Mouse (Mus musculus): ENCODE data around the gene Olfr1107. TPM values are rescaled to one million over a fixed set of nuclear protein-coding genes. Genes with fewer than 3 reads are reported as not detected.

Gene Olfr1107
- not detected in 2 replicates for polyA plus RNA-seq (2015; fragmentation: Nextera tagmentation; extraction: Ambion mirVana)

DNA sequence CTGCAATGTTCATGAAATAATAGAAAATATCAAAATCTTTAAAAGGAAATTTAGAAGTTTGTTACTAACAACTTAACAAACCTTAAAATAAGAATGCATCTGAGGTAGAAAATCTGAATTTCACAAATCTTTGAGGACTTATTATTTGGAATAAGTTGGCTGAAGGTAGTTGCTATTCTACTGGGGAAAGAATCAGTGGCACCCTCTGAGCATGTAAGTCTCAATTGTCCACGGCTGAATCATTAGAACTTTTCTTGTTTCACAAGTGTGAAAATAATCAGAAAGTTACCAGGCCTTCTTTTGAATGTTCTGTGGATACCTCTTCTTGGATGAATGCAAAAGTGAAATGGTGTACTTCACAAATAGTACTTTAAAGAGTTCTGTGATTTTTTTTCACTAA, at the start of gene Olfr1107:
Olfr1107 (minus strand) TSS at position 101 of the 400 bp plus-strand sequence.
- H3K4me1 ChIP-seq (ENCODE audit: insufficient read depth, low read length) = no peaks in the 10 kb centered on the region
- no peak within 1 kb of the TSS for H3K9ac ChIP-seq (replicated peaks; ENCODE audit: low read length)
- no peak within 1 kb of the TSS for H3K27ac ChIP-seq (ENCODE audit: low read length)
- no peaks in the 10 kb centered on the region for H3K9me3 ChIP-seq (ENCODE audit: low read length)
- no peaks in the 10 kb centered on the region for H3K27me3 ChIP-seq (ENCODE audit: insufficient read depth, low read length)
- WGBS = 94% methylated on average over 1 of the region's 1 CpGs
- H3K4me3 ChIP-seq (ENCODE audit: low read length) = no peak within 1 kb of the TSS
- no peak within 1 kb of the TSS for H3K4me2 ChIP-seq (replicated peaks; ENCODE audit: low read depth, low read length)
- no peak for ATAC-seq (ENCODE audit: low FRiP score, low TSS enrichment)
- H3K36me3 ChIP-seq (ENCODE audit: insufficient read depth, low read length) = no peaks in the 10 kb centered on the region

DNA sequence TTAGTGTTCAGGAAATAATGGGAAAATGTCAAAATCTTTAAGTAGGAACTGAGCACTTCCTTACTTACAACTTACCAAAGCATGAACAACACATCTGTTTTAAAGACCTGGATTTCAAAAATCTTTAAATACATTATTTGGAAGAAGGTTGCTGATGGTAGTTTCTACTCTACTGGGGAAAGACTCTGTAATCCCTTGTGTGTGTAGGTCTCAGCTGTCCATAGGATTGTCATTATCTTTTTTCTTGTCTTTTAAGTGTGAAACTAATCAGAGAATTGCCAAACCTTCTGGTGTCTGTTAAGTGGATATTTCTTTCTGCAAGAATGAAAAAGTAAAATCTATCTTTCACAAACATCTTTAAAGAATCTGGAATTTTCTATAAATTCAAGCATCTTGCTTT, 38.9 kb upstream of the Olfr1107 start, which contains the start of gene Olfr259:
Olfr259 (minus strand) TSS at position 101 of the 400 bp plus-strand sequence.
- ATAC-seq (ENCODE audit: low FRiP score, low TSS enrichment) = no peak
- no peaks in the 10 kb centered on the region for H3K9me3 ChIP-seq (ENCODE audit: low read length)
- H3K27ac ChIP-seq (ENCODE audit: low read length) = no peak within 1 kb of the TSS
- H3K4me1 ChIP-seq (ENCODE audit: insufficient read depth, low read length) = no peaks in the 10 kb centered on the region
- no peak within 1 kb of the TSS for H3K9ac ChIP-seq (replicated peaks; ENCODE audit: low read length)
- no peak within 1 kb of the TSS for H3K4me2 ChIP-seq (replicated peaks; ENCODE audit: low read depth, low read length)
- H3K36me3 ChIP-seq (ENCODE audit: insufficient read depth, low read length) = no peaks in the 10 kb centered on the region
- no peak within 1 kb of the TSS for H3K4me3 ChIP-seq (ENCODE audit: low read length)
- H3K27me3 ChIP-seq (ENCODE audit: insufficient read depth, low read length) = no peaks in the 10 kb centered on the region

DNA sequence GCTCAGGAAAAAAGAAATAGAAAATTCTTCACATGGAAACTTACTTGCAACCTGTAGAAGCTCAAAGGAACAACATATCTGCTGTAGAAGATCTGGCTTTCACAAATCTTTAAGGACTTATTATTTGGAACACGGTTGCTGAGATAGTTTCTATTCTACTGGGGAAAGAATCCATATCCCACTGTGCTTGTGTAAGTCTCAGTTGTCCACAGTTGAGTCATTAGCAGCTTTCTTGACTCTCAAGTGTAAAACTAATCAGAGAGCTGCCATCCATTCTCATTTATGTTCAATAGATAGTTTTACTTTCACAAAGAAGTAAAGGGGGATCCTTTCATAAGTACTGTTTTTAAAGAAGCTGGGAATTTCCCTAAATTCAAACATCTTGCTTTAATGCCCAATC, 20.3 kb upstream of the Olfr1107 start, which contains the start of gene Olfr1109:
Olfr1109 (minus strand) TSS at position 101 of the 400 bp plus-strand sequence.
- Histone ChIP-seq H3K4me3 (ENCODE audit: low read length) (no peak within 1 kb of the TSS), H3K36me3 (ENCODE audit: insufficient read depth, low read length) (no peaks in the 10 kb centered on the region), H3K4me1 (ENCODE audit: insufficient read depth, low read length) (no peaks in the 10 kb centered on the region), H3K27ac (ENCODE audit: low read length) (no peak within 1 kb of the TSS), H3K4me2 (replicated peaks; ENCODE audit: low read depth, low read length) (no peak within 1 kb of the TSS), H3K9ac (replicated peaks; ENCODE audit: low read length) (no peak within 1 kb of the TSS), H3K27me3 (ENCODE audit: insufficient read depth, low read length) (no peaks in the 10 kb centered on the region), H3K9me3 (ENCODE audit: low read length) (no peaks in the 10 kb centered on the region)
- 68% methylated on average over 1 of the region's 1 CpGs for WGBS
- no peak for ATAC-seq (ENCODE audit: low FRiP score, low TSS enrichment)

DNA sequence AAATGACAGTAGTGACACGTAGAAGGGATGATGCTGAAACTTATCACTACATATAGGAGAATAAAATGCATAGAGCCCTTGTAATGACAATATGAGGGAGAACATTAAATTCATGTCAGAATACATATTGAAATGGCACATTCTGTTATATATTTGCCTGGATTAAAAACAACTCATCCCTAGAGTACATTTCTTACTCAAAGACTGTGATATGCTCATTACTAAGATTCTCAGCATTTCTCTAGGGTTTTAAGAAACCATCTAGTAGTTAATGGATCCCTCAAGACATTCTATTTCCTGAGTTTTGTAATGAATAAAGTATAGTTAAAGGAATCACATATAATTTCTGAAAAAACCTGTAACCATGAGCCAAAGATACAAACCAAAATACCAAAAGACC, 23.4 kb downstream of the Olfr1107 start, which contains the start of gene Olfr1106:
Olfr1106 (minus strand) TSS at position 101 of the 400 bp plus-strand sequence.
- Histone ChIP-seq H3K36me3 (ENCODE audit: insufficient read depth, low read length) (no peaks in the 10 kb centered on the region), H3K9me3 (ENCODE audit: low read length) (no peaks in the 10 kb centered on the region), H3K4me3 (ENCODE audit: low read length) (no peak within 1 kb of the TSS), H3K27ac (ENCODE audit: low read length) (no peak within 1 kb of the TSS), H3K27me3 (ENCODE audit: insufficient read depth, low read length) (no peaks in the 10 kb centered on the region), H3K4me2 (replicated peaks; ENCODE audit: low read depth, low read length) (no peak within 1 kb of the TSS), H3K4me1 (ENCODE audit: insufficient read depth, low read length) (no peaks in the 10 kb centered on the region), H3K9ac (replicated peaks; ENCODE audit: low read length) (no peak within 1 kb of the TSS)
- no peak for ATAC-seq (ENCODE audit: low FRiP score, low TSS enrichment)
- WGBS = 74% methylated on average over 1 of the region's 1 CpGs

DNA sequence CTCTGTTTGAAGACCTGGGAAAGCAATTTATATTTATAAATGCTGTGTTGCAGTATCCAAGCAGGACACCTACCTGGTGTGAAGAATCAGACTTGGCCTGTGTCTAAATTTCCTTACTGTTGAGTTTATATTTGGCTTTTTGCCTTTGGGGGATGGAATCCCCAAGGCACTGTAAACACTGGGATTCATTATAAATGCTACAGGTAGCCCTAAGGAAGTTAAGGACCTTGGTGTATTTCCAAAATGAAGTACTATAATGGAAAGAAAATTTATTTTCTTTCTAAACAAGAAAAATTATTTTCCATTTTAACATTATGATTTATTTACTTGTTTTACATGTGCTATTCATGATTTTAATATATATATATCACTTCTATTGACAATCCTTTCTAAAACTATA, 39.2 kb downstream of the Olfr1107 start, which contains the start of gene Olfr1105:
Olfr1105 (minus strand) TSS at position 101 of the 400 bp plus-strand sequence.
- ATAC-seq (ENCODE audit: low FRiP score, low TSS enrichment) = no peak

DNA sequence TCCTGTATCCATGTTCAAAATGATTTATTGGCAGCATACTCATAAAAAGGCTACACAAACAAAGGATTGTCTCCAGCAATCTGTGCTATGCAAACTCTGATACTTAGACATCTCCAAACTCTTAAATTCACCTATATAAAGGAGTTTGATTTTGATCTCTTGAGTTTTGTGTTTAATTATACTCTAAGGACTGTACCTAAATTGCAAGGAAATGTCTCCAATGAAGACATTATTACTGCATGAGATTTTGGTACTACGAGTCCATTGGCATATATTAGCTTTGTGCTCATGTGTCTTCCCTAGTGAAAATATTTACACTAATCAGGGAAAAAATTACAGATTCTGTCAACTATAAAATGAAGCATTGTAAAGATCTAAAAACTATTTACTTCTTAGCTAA, 48.6 kb downstream of the Olfr1107 start, which contains the start of gene Olfr1104:
Olfr1104 (minus strand) TSS at position 101 of the 400 bp plus-strand sequence.
- Histone ChIP-seq H3K27ac (ENCODE audit: low read length) (no peak within 1 kb of the TSS), H3K9ac (replicated peaks; ENCODE audit: low read length) (no peak within 1 kb of the TSS), H3K4me1 (ENCODE audit: insufficient read depth, low read length) (no peaks in the 10 kb centered on the region), H3K36me3 (ENCODE audit: insufficient read depth, low read length) (no peaks in the 10 kb centered on the region), H3K4me2 (replicated peaks; ENCODE audit: low read depth, low read length) (no peak within 1 kb of the TSS), H3K27me3 (ENCODE audit: insufficient read depth, low read length) (no peaks in the 10 kb centered on the region), H3K9me3 (ENCODE audit: low read length) (no peaks in the 10 kb centered on the region), H3K4me3 (ENCODE audit: low read length) (no peak within 1 kb of the TSS)
- WGBS = 79% methylated on average over 1 of the region's 1 CpGs
- ATAC-seq (ENCODE audit: low FRiP score, low TSS enrichment) = no peak

More for the DNA sequence above, 39.2 kb downstream of the Olfr1107 start, which contains the start of gene Olfr1105:
- Histone ChIP-seq H3K4me2 (replicated peaks; ENCODE audit: low read depth, low read length) (no peak within 1 kb of the TSS), H3K9me3 (ENCODE audit: low read length) (no peaks in the 10 kb centered on the region), H3K27ac (ENCODE audit: low read length) (no peak within 1 kb of the TSS), H3K4me1 (ENCODE audit: insufficient read depth, low read length) (no peaks in the 10 kb centered on the region), H3K9ac (replicated peaks; ENCODE audit: low read length) (no peak within 1 kb of the TSS), H3K4me3 (ENCODE audit: low read length) (no peak within 1 kb of the TSS), H3K36me3 (ENCODE audit: insufficient read depth, low read length) (no peaks in the 10 kb centered on the region), H3K27me3 (ENCODE audit: insufficient read depth, low read length) (no peaks in the 10 kb centered on the region)

Other genes with a start within 250 kb of the Olfr1107 start
- gene Olfr1095, start 224.1 kb downstream of the Olfr1107 start, polyA plus RNA-seq (2015; fragmentation: Nextera tagmentation; extraction: Ambion mirVana) = not detected in 2 replicates
- gene Gm13723, start 201.0 kb downstream of the Olfr1107 start, polyA plus RNA-seq (2015; fragmentation: Nextera tagmentation; extraction: Ambion mirVana) = not detected in 2 replicates
- gene Olfr1097, start 183.6 kb downstream of the Olfr1107 start, polyA plus RNA-seq (2015; fragmentation: Nextera tagmentation; extraction: Ambion mirVana) = not detected in 2 replicates
- not detected in 2 replicates for gene Olfr1098, start 151.3 kb downstream of the Olfr1107 start, polyA plus RNA-seq (2015; fragmentation: Nextera tagmentation; extraction: Ambion mirVana)
- not detected in 2 replicates for gene Olfr1099, start 115.1 kb downstream of the Olfr1107 start, polyA plus RNA-seq (2015; fragmentation: Nextera tagmentation; extraction: Ambion mirVana)
- not detected in 2 replicates for gene Olfr1100, start 95.9 kb downstream of the Olfr1107 start, polyA plus RNA-seq (2015; fragmentation: Nextera tagmentation; extraction: Ambion mirVana)
- gene Olfr1101, start 84.6 kb downstream of the Olfr1107 start, polyA plus RNA-seq (2015; fragmentation: Nextera tagmentation; extraction: Ambion mirVana) = not detected in 2 replicates
- gene Olfr1102, start 77.4 kb downstream of the Olfr1107 start, polyA plus RNA-seq (2015; fragmentation: Nextera tagmentation; extraction: Ambion mirVana) = not detected in 2 replicates
- not detected in 2 replicates for gene Olfr1104, start 48.7 kb downstream of the Olfr1107 start, polyA plus RNA-seq (2015; fragmentation: Nextera tagmentation; extraction: Ambion mirVana)
- not detected in 2 replicates for gene Olfr1105, start 39.3 kb downstream of the Olfr1107 start, polyA plus RNA-seq (2015; fragmentation: Nextera tagmentation; extraction: Ambion mirVana)
- not detected in 2 replicates for gene Olfr1106, start 23.5 kb downstream of the Olfr1107 start, polyA plus RNA-seq (2015; fragmentation: Nextera tagmentation; extraction: Ambion mirVana)
- not detected in 2 replicates for gene Olfr1109, start 20.2 kb upstream of the Olfr1107 start, polyA plus RNA-seq (2015; fragmentation: Nextera tagmentation; extraction: Ambion mirVana)
- gene Olfr259, start 38.8 kb upstream of the Olfr1107 start, polyA plus RNA-seq (2015; fragmentation: Nextera tagmentation; extraction: Ambion mirVana) = not detected in 2 replicates
- not detected in 2 replicates for gene Olfr1110, start 64.5 kb upstream of the Olfr1107 start, polyA plus RNA-seq (2015; fragmentation: Nextera tagmentation; extraction: Ambion mirVana)
- gene Olfr1111, start 76.8 kb upstream of the Olfr1107 start, polyA plus RNA-seq (2015; fragmentation: Nextera tagmentation; extraction: Ambion mirVana) = not detected in 2 replicates
- gene Olfr1112, start 112.0 kb upstream of the Olfr1107 start, polyA plus RNA-seq (2015; fragmentation: Nextera tagmentation; extraction: Ambion mirVana) = not detected in 2 replicates
- not detected in 2 replicates for gene Olfr1113, start 133.2 kb upstream of the Olfr1107 start, polyA plus RNA-seq (2015; fragmentation: Nextera tagmentation; extraction: Ambion mirVana)
- not detected in 2 replicates for gene Olfr1115, start 172.2 kb upstream of the Olfr1107 start, polyA plus RNA-seq (2015; fragmentation: Nextera tagmentation; extraction: Ambion mirVana)
- not detected in 2 replicates for gene Olfr1116, start 191.7 kb upstream of the Olfr1107 start, polyA plus RNA-seq (2015; fragmentation: Nextera tagmentation; extraction: Ambion mirVana)
- gene Olfr1118, start 231.8 kb upstream of the Olfr1107 start, polyA plus RNA-seq (2015; fragmentation: Nextera tagmentation; extraction: Ambion mirVana) = not detected in 2 replicates

Measured in kidney, embryonic 16.5 days (tissue).